Mouse (Mus musculus): Measurements from ENCODE around the gene Dmac2.

The Dmac2 gene

GRCm38 (mm10) chr7:25670096-25670495 is 50.9 kb downstream of the Dmac2 start:
- Histone ChIP-seq H3K36me3 (ENCODE audit: insufficient read depth, low read length) (peaks cover 68% of the 10 kb centered on the region), H3K4me3 (replicated peaks; ENCODE audit: low read length) (peak overlapping the region; percentile 63), H3K9me3 (ENCODE audit: low read length) (no peaks in the 10 kb centered on the region), H3K4me1 (replicated peaks; ENCODE audit: low read depth, low read length) (peaks cover 80% of the 10 kb centered on the region), H3K27me3 (ENCODE audit: insufficient read depth, low read length) (peaks cover 22% of the 10 kb centered on the region)
- no peak for TF ChIP-seq POU5F1 (IDR thresholded peaks at IDR 0.05; ENCODE audit: borderline replicate concordance, low read length)
- no peak for TF ChIP-seq CTCF (conservative IDR thresholded peaks at IDR 0.05; ENCODE audit: low read length)

- no peak overlapping the region for H3K4me3 ChIP-seq (replicated peaks; ENCODE audit: low read length)
- peaks cover 36% of the 10 kb centered on the region for H3K27me3 ChIP-seq (ENCODE audit: insufficient read depth, low read length)
- no peaks in the 10 kb centered on the region for H3K9me3 ChIP-seq (ENCODE audit: low read length)
- H3K4me1 ChIP-seq (replicated peaks; ENCODE audit: low read depth, low read length) = peaks cover 75% of the 10 kb centered on the region
- TF ChIP-seq NANOG (IDR thresholded peaks at IDR 0.05; ENCODE audit: borderline replicate concordance, low read length) = no peak
- TF ChIP-seq CTCF (conservative IDR thresholded peaks at IDR 0.05; ENCODE audit: low read length) = no peak
- no peak for TF ChIP-seq POU5F1 (IDR thresholded peaks at IDR 0.05; ENCODE audit: borderline replicate concordance, low read length)
- peaks cover 52% of the 10 kb centered on the region for H3K36me3 ChIP-seq (ENCODE audit: insufficient read depth, low read length)
These were observed 52.5 kb downstream of the Dmac2 start for GRCm38 (mm10) chr7:25671686-25672085.

DNA sequence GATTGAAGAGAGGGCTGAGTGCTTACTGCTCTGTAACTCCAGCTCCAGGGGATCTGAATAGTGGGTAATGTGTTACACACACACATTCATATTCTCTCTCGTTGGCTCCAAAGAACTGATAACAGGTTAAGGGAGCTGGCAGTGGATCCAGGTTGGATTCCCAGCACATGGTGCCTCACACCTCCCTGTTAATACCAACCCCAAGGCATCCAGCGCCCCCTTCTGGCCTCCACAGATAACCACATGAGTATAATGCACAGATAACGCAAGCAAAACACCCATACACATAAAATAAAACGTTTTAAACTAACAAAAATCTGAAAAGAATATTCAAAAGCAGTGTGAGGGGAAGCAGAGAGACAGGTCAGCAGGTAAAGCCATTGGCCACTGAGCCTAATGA is 53.2 kb downstream of the Dmac2 start:
- peaks cover 39% of the 10 kb centered on the region for H3K27me3 ChIP-seq (ENCODE audit: insufficient read depth, low read length)
- H3K4me1 ChIP-seq (replicated peaks; ENCODE audit: low read depth, low read length) = peaks cover 68% of the 10 kb centered on the region
- H3K9me3 ChIP-seq (ENCODE audit: low read length) = no peaks in the 10 kb centered on the region
- H3K4me3 ChIP-seq (replicated peaks; ENCODE audit: low read length) = no peak overlapping the region
- H3K36me3 ChIP-seq (ENCODE audit: insufficient read depth, low read length) = peaks cover 45% of the 10 kb centered on the region
- TF ChIP-seq NANOG (IDR thresholded peaks at IDR 0.05; ENCODE audit: borderline replicate concordance, low read length) (no peak), CTCF (conservative IDR thresholded peaks at IDR 0.05; ENCODE audit: low read length) (peak; percentile 73), POU5F1 (IDR thresholded peaks at IDR 0.05; ENCODE audit: borderline replicate concordance, low read length) (no peak)

DNA sequence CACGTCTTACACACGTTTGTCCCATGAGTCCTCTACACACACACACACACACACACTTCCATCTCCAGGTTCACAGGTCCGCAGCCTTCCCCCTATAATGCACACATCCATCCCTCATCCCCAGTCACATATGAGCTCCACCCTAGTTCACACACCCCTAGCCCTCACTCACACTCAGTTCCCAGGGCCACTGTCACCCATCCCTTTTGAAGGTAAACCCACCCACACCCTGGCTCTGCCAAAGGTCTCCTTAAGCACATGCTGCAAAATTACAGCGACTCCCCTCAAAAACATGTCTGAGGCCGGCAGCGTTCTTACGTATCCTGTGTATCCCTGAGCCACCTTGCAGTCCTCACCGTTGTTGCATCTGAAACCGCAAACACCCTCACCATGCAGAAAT is 55.1 kb downstream of the Dmac2 start:
- H3K9me3 ChIP-seq (ENCODE audit: low read length) = no peaks in the 10 kb centered on the region
- H3K27me3 ChIP-seq (ENCODE audit: insufficient read depth, low read length) = peaks cover 45% of the 10 kb centered on the region
- H3K4me3 ChIP-seq (replicated peaks; ENCODE audit: low read length) = peak overlapping the region; percentile 81
- H3K36me3 ChIP-seq (ENCODE audit: insufficient read depth, low read length) = peaks cover 26% of the 10 kb centered on the region
- TF ChIP-seq POU5F1 (IDR thresholded peaks at IDR 0.05; ENCODE audit: borderline replicate concordance, low read length) = no peak
- no peak for TF ChIP-seq NANOG (IDR thresholded peaks at IDR 0.05; ENCODE audit: borderline replicate concordance, low read length)
- no peak for TF ChIP-seq CTCF (conservative IDR thresholded peaks at IDR 0.05; ENCODE audit: low read length)
- peaks cover 58% of the 10 kb centered on the region for H3K4me1 ChIP-seq (replicated peaks; ENCODE audit: low read depth, low read length)

DNA sequence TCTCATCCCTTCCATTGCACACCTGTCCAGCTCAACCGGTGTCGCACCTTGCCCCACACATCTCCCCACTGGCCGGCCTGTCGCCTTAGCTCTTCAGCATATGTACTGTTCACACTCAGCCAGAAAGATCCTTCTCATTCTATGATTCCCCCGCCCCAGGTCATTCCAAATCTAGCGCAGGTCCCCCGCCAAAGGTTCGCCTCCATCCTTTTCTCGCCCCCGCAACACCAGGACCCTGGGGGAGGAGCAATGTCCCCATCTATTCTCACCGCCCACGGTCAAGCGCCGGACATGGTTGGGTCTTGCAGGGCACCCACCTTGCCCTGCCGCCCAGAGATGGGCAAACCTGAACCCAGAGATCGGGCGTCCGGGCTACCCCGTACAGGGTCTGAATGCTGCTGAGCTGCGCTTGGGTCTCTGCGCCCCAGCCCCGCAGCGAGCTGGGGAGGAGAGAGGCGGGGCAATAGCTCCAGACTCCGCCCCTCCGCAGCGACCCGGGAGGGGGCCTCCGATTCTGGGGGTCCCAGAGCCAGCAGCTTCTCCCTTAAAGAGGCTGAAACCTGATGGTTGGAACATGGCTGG is 55.6 kb downstream of the Dmac2 start, which contains the start of gene Tmem91:
Tmem91 (minus strand) TSS at position 448 of the 582 bp plus-strand sequence.
- no peak for TF ChIP-seq CTCF (conservative IDR thresholded peaks at IDR 0.05; ENCODE audit: low read length)
- no peak for TF ChIP-seq NANOG (IDR thresholded peaks at IDR 0.05; ENCODE audit: borderline replicate concordance, low read length)
- TF ChIP-seq POU5F1 (IDR thresholded peaks at IDR 0.05; ENCODE audit: borderline replicate concordance, low read length) = no peak
- Histone ChIP-seq H3K4me3 (replicated peaks; ENCODE audit: low read length) (peak within 1 kb of the TSS; percentile 81), H3K27me3 (ENCODE audit: insufficient read depth, low read length) (peaks cover 46% of the 10 kb centered on the region), H3K4me1 (replicated peaks; ENCODE audit: low read depth, low read length) (peaks cover 53% of the 10 kb centered on the region), H3K36me3 (ENCODE audit: insufficient read depth, low read length) (peaks cover 24% of the 10 kb centered on the region), H3K9me3 (ENCODE audit: low read length) (no peaks in the 10 kb centered on the region)

Data from E14TG2a.4 (cell line).